Mouse (Mus musculus): ENCODE measurements around the gene Tial1.

- no peak for TF ChIP-seq EP300 (IDR thresholded peaks at IDR 0.05; ENCODE audit: insufficient read depth, low read depth, low read length)
- TF ChIP-seq POLR2A (IDR thresholded peaks at IDR 0.05; ENCODE audit: insufficient read depth, low read depth, low read length) = no peak
Observed at GRCm38 (mm10) chr7:128402577-128402976, 58.9 kb downstream of the Tial1 start.

All from heart, adult 2 months (tissue).